Mouse (Mus musculus) activated CD4-positive, CD25-positive, alpha-beta regulatory T cell, adult 4 months (primary cell): ENCODE results near the gene Dock9. TPM values are rescaled to one million over a fixed set of nuclear protein-coding genes. Genes with fewer than 3 reads are reported as not detected.
"Not testable (repeated sequence)": the region's sequence is repeated elsewhere in the genome, so short reads cannot be mapped to it uniquely, and the experiment has no call there.

Experiments used
- ATAC-seq: one replicate; pipeline ENCODE4 v1.8.0; 2017
- polyA plus RNA-seq, 2 experiments: library from polyadenylated mRNA; unstranded; fragments of 100-300 nt; shearing (Covaris generic); gene quantifications; one replicate each; pipeline ENCODE4 v1.2.1; 2017

The Dock9 gene
- polyA plus RNA-seq, 2 experiments from 2014 or later: 3.8 to 4.0 TPM

DNA sequence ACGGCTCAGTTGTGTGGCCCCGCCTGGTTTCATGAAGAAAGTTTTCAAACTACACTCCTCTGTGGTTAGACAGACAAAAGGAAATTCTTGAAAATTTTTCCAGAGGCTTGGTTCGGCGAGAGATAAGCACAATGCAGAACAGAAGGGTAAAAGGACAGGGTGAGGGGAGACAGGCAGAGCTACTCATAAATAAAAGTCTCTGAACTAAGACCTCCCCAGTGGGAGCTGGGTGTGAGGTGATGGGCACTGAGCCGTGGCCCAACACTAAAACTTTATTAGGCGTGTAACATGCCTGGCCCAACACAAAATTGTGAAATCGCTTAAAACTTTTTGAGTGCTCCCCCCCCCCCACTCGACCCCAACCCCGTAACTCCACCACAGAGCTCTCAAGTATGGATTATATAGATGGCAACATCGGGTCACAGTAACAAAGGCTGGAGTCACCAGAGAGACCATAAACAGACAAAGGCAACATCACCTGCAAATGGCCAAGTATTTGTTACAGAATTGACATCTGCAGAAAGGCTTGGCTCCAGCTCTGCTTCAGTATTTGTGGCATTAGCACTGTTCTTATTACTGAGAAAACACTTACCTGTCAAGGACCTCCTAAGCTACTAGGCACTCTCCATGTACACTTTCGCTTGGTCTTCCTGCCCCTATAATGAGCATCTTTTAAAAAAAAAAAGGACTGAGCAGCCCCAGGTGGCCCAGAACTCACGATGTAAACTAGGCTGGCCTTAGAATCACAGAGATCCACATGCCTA, 138.4 kb downstream of the Dock9 start:
- ATAC-seq: no peak

DNA sequence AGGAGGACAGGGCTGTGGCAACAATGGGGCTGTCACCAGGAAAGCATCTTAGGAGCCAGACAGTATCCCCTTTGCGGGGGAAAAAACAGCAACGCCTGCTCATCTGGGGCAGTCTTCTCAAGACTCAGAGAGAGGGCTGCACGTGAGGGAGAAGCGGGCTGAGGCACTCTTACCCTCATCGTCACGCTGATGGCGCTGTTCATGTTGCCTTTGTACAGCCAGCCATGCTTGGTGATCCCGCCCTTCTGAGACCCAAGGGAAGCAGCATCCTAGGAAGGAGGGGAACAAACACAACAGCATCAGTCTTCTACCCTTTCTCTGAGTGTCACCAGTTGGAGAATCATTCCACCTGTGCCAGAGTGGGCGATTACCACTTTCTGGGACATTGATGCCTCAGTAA, 139.1 kb downstream of the Dock9 start:
- ATAC-seq: no peak

- ATAC-seq: no peak
Measured at GRCm38 (mm10) chr14:121657633-121658032, 140.0 kb downstream of the Dock9 start.

- ATAC-seq: no peak
Measured at GRCm38 (mm10) chr14:121656912-121657311, 140.7 kb downstream of the Dock9 start.

GRCm38 (mm10) chr14:121654977-121655376, 142.7 kb downstream of the Dock9 start:
- no peak for ATAC-seq

GRCm38 (mm10) chr14:121654416-121654967, 143.1 kb downstream of the Dock9 start:
- ATAC-seq: no peak

GRCm38 (mm10) chr14:121653717-121654116, 143.9 kb downstream of the Dock9 start:
- no peak for ATAC-seq

- no peak for ATAC-seq
Measured at GRCm38 (mm10) chr14:121653241-121653640, 144.4 kb downstream of the Dock9 start.

- ATAC-seq: no peak
Measured at GRCm38 (mm10) chr14:121648581-121649060, 149.0 kb downstream of the Dock9 start.

- ATAC-seq: no peak
Measured at GRCm38 (mm10) chr14:121647693-121648092, 149.9 kb downstream of the Dock9 start.

GRCm38 (mm10) chr14:121646617-121647016, 151.0 kb downstream of the Dock9 start:
- no peak for ATAC-seq

GRCm38 (mm10) chr14:121644302-121644701, 153.3 kb downstream of the Dock9 start:
- no peak for ATAC-seq

DNA sequence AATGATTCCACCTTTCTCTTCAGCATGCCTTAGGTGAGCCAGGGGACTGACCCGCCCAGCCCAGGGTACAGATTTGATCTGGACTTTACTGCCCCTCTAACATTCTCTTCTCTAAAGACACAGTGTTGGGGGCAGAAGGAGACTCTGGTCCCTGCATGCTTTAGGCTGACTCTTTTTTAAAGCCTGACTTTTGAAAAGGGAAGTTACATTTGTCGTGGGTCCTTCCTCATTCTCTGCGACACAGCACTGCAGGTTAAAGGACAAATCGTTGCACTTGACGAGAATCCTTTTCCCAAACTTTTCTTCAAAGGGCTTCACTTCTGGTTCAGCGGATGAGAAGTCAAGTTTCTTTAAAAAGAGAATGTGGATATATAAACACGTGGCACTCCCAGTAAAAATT, 156.4 kb downstream of the Dock9 start:
- ATAC-seq: no peak

DNA sequence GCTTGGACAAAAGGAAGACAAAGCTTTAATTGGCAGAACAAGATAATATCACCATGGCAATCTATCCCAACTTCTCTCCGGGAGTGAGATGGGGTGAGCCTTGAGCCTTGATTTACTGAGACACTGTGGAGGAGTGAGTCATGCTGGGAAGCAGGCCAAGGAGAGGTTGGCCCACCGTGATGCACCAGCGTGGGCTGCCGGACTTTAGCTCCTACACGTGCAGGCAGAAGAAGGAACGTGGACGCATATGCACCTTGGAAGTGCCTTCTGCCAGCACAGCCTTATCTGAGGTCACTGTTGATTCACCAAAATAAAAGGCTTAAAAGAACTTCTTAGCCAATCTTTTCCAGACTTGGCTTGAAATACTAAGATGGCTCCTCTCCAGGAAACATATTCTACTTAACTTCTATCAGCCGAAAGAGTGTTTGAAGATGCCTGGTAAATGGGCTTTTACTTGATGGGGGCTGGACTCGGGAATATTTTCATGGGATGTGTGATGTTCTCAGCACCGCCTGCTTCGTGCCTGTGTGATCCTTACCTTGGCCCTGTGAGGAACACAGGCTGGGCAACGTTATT, 160.6 kb downstream of the Dock9 start:
- ATAC-seq: no peak

DNA sequence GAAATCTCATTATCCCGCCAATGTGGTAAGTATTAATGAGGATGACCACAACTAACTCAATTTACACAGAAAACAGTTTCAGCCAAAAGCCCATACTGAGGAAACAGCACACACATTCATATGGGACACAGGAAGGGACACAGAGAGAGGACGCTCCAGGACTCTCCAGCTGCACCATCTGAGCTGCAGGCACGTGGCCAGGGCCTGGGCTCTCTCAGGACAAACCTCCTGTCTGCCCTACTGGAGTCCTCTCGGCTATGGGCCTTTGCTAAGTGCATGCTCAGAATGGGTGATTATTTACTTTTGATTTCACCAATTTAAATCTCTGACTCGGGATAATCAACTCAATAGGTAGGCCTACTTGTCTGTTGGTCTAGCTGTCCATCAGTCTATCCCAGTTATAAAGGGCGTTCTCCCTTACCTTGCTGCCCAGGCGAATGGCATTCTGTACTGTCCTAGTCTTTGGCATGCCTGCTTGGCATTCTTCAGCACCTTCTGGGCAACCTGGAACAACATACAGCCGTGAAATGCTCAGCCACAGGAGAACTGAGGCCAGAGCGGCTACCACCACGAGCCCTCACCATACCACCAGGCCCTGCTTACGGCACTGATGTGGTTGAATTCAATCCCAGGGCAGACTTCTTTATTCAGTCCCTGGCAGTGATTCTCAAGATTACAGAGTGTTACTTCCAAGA, 162.8 kb downstream of the Dock9 start:
- ATAC-seq: no peak

DNA sequence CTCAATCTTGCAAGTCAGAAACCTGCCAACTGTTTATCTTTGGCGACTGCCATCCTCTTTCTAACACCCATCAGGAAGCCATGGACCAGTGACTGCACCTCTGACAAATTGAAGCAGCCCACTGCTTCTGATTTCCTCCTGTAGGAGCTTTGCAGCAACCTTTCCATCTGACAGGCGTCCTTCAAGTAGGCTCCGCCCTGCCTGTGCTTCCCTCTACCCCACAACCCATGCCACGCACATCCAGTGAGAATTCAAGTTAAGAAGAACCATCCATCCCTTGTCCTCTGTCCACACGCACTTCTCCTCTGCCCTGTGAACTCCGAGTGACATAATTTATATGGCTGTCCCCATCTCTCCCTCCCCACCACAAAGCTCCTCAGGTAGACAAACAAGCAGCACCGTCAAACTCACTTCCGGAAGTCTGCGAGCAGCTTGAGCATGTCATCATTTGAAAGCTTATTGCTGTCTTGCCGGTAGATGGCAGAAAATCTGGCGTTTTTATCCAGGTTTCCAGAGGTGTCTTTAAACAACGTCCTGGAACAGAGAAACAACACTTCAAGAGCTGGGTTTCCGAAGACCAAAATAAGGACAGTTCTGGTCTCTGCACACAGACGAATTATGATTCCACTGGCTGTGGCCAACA, 163.4 kb downstream of the Dock9 start:
- ATAC-seq: no peak

- no peak for ATAC-seq
Measured at GRCm38 (mm10) chr14:121631934-121632333, 165.7 kb downstream of the Dock9 start.

GRCm38 (mm10) chr14:121626741-121627140, 170.9 kb downstream of the Dock9 start:
- no peak for ATAC-seq

- ATAC-seq: not testable (repeated sequence)
Measured at GRCm38 (mm10) chr14:121623996-121624542, 173.6 kb downstream of the Dock9 start.

GRCm38 (mm10) chr14:121621806-121622205, 175.8 kb downstream of the Dock9 start:
- no peak for ATAC-seq

DNA sequence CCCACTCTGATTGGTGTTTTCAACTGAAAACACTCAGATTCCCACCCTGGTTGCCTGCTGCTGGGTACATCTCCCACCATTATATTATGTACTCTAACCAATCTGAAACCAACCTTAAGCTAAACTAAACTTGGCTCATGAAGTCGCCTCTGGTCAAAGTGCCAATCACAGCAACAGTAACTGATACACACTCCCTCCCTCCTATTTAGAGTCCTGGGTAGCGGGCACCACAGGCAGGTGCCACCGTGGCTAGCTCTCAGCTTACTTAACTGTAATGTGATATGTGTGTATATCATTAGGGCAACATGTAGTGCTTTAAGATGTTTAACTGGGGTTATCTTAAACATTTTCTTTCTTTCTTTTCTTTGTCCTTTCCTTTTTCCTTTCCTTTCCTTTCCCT, 177.1 kb downstream of the Dock9 start:
- no peak for ATAC-seq

GRCm38 (mm10) chr14:121620157-121620556, 177.5 kb downstream of the Dock9 start:
- ATAC-seq: no peak
